Mouse (Mus musculus) testis, postnatal 10 days (tissue): ENCODE results near the gene 2200002J24Rik.

Source experiments
- DNase-seq: peaks from one replicate; pipeline ENCODE4 v3.0.0; 2021; ENCODE audit warnings: low spot score

Gene 2200002J24Rik

GRCm38 (mm10) chr7:30698589-30698988 is at the start of gene 2200002J24Rik:
TSS of gene 2200002J24Rik (plus strand) at chr7:30698926.
- peak; percentile 82 for DNase-seq

- peak; percentile 98 for DNase-seq
Observed at GRCm38 (mm10) chr7:30649591-30650540, 48.9 kb upstream of the 2200002J24Rik start, which contains the start of gene Rbm42. TSS of gene Rbm42 (minus strand) at chr7:30650317.

GRCm38 (mm10) chr7:30664529-30665200 is 34.1 kb upstream of the 2200002J24Rik start, which contains the start of gene Haus5:
TSS of gene Haus5 (minus strand) at chr7:30664994.
- DNase-seq = peak; percentile 93

- DNase-seq = no peak
Observed at GRCm38 (mm10) chr7:30665321-30665720, 33.4 kb upstream of the 2200002J24Rik start.

GRCm38 (mm10) chr7:30669229-30669628 is 29.5 kb upstream of the 2200002J24Rik start:
- no peak for DNase-seq

GRCm38 (mm10) chr7:30671480-30671879 is 27.2 kb upstream of the 2200002J24Rik start, which contains the start of gene Pmis2:
TSS of gene Pmis2 (minus strand) at chr7:30671605.
- no peak for DNase-seq

GRCm38 (mm10) chr7:30678263-30678975 is 20.3 kb upstream of the 2200002J24Rik start:
- DNase-seq = peak; percentile 68

- peak; percentile 72 for DNase-seq
Observed at GRCm38 (mm10) chr7:30681897-30682296, 16.8 kb upstream of the 2200002J24Rik start.

- no peak for DNase-seq
Observed at GRCm38 (mm10) chr7:30683425-30683824, 15.3 kb upstream of the 2200002J24Rik start.

- DNase-seq = no peak
Observed at GRCm38 (mm10) chr7:30688325-30688724, 10.4 kb upstream of the 2200002J24Rik start.

GRCm38 (mm10) chr7:30698101-30698500 is 625 bp upstream of the 2200002J24Rik start:
- no peak for DNase-seq

GRCm38 (mm10) chr7:30706214-30706882 is 7.6 kb downstream of the 2200002J24Rik start:
- no peak for DNase-seq

GRCm38 (mm10) chr7:30707441-30707840 is 8.7 kb downstream of the 2200002J24Rik start:
- no peak for DNase-seq

GRCm38 (mm10) chr7:30711942-30712341 is 13.2 kb downstream of the 2200002J24Rik start, which contains the start of gene Atp4a:
TSS of gene Atp4a (plus strand) at chr7:30712209.
- no peak for DNase-seq

- DNase-seq = peak; percentile 89
Observed at GRCm38 (mm10) chr7:30717006-30717715, 18.4 kb downstream of the 2200002J24Rik start.

GRCm38 (mm10) chr7:30717716-30718046 is 19.0 kb downstream of the 2200002J24Rik start:
- no peak for DNase-seq

- no peak for DNase-seq
Observed at GRCm38 (mm10) chr7:30719669-30720068, 20.9 kb downstream of the 2200002J24Rik start.

GRCm38 (mm10) chr7:30721286-30721685 is 22.6 kb downstream of the 2200002J24Rik start:
- DNase-seq = no peak

- no peak for DNase-seq
Observed at GRCm38 (mm10) chr7:30723274-30723953, 24.7 kb downstream of the 2200002J24Rik start.

GRCm38 (mm10) chr7:30728214-30728613 is 29.5 kb downstream of the 2200002J24Rik start:
- no peak for DNase-seq
